Comparison of ENCODE assay signal across 8 mouse cellular contexts in the genomic region with DNA sequence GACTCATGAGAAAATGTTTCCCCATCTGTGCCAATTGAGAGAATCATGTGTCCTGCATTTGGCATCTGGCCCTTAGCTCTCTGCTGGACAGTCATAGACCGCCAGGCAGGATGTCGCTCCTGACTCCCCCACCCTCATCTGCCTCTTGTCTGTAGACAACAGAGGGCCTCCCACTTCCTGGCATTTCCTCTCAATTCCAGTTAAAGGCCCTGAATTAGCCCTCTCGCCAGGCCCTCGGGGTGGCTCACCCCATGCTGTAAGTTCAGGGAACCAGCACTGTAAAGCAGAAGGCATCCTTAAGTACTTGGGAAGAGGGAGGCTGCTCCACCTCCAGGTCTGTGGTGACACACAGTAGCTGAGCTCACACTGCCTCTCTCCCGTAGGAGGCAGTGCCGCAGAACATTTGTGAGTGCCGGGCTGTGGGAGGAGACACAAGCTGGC. TPM values are rescaled to one million over a fixed set of nuclear protein-coding genes. Genes with fewer than 3 reads are reported as not detected.
A peak's percentile ranks its signal among the peaks of the same experiment; 100 is the strongest.
DNase-seq lines count a peak whose midpoint lies in the region; ATAC-seq and TF ChIP-seq lines count a peak whose summit lies in the region.

No protein-coding gene starts in this region.

- no peak overlapping the region for H3K9ac ChIP-seq in CH12.LX (ENCODE audit: insufficient read depth, low read depth)

- no peak for DNase-seq in CH12.LX (ENCODE audit: extremely low read depth)
- DNase-seq in Patski (ENCODE audit: low read depth, low spot score): peak; percentile 96
- DNase-seq in fibroblast of lung, adult 2 months (ENCODE audit: low read depth): peak; percentile 58
- peak; percentile 51 for DNase-seq in left cerebral cortex, adult 11 months (ENCODE audit: low spot score)
- DNase-seq in lung, postnatal 25 days (ENCODE audit: low spot score): peak; percentile 81
- DNase-seq in urinary bladder, adult 2 months (ENCODE audit: low spot score): no peak
- no peak for DNase-seq in cerebellum, adult 11 months

- no peak overlapping the region for H3K4me3 ChIP-seq in CH12.LX (replicated peaks in 1 of 3; ENCODE audit: low read depth in 2 of 3, low read length in 2 of 3, poor library complexity in 1 of 3)

- H3K27me3 ChIP-seq in CH12.LX (replicated peaks) (peaks cover 6% of the 10 kb centered on the region), Patski (no peaks in the 10 kb centered on the region)

- TF ChIP-seq CTCF in CH12.LX (conservative IDR thresholded peaks at IDR 0.05 in 1 of 2, IDR thresholded peaks at IDR 0.05 in 1 of 2; ENCODE audit: low read depth in 2 of 2, low read length in 2 of 2) (peak in 1 of 2 experiments; percentile 44; a peak in 2 of 4 replicates), Patski (IDR thresholded peaks at IDR 0.05) (peak; percentile 71)

- no peaks in the 10 kb centered on the region for H3K79me2 ChIP-seq in CH12.LX (replicated peaks; ENCODE audit: control insufficient read depth, extremely low read depth, insufficient read depth, poor library complexity, severe bottlenecking)

- POLR2A ChIA-PET in Patski (lab: Charles Lee): interaction anchor here (0.9 to 2.7 kb wide), 2 partner anchors 9 to 54 kb away, joined by 3 to 15 read pairs; no protein-coding TSS in a partner anchor

- dilution Hi-C loops in CH12.LX (cut with MboI; ENCODE audit: extremely low pct_ligation_motif_present, extremely low pct_unique_long_range_greater_than_20kb, low sequenced_read_pairs): no loop called here

- TF ChIP-seq POLR2A in CH12.LX (IDR thresholded peaks at IDR 0.05; ENCODE audit: low read depth, low read length): no peak

- CTCF ChIA-PET in Patski (lab: Charles Lee): interaction anchor here (0.7 to 4.7 kb wide), 14 partner anchors 10 to 88 kb away, joined by 3 to 31 read pairs (median 5); no protein-coding TSS in a partner anchor

- no peaks in the 10 kb centered on the region for H3K36me3 ChIP-seq in CH12.LX (replicated peaks in 1 of 2; ENCODE audit: control insufficient read depth in 1 of 2, insufficient read depth in 1 of 2, low read length in 1 of 2)

- ATAC-seq in Patski: peak; percentile 98
- ATAC-seq in hematopoietic stem cell, adult 5-6 weeks (replicated peaks in 1 of 2; ENCODE audit: insufficient read depth in 1 of 2, low FRiP score in 2 of 2, low TSS enrichment in 1 of 2, low read depth in 1 of 2, poor library complexity in 2 of 2, severe bottlenecking in 2 of 2): peak; percentile 32 to 48; a peak in 1 of 4 replicates

- H3K9me3 ChIP-seq in CH12.LX (replicated peaks; ENCODE audit: low read length): no peaks in the 10 kb centered on the region

- no peak overlapping the region for H3K4me2 ChIP-seq in CH12.LX (ENCODE audit: insufficient read depth, low read depth, poor library complexity, severe bottlenecking)

- TF ChIP-seq EP300 in CH12.LX (IDR thresholded peaks at IDR 0.05; ENCODE audit: low read length): no peak

- no peak overlapping the region for H3K27ac ChIP-seq in CH12.LX (ENCODE audit: insufficient read depth, low read depth)

- in situ Hi-C loops in CH12.LX (cut with MboI; ENCODE audit: low pct_ligation_motif_present, low pct_unique_long_range_greater_than_20kb, low sequenced_read_pairs) (no loop called here), Patski (cut with MboI; ENCODE audit: low pct_unique_long_range_greater_than_20kb) (loop anchor here (5.0 kb wide), 1 partner anchor 62 kb away; no protein-coding TSS in a partner anchor)

- peaks cover 2 to 5% of the 10 kb centered on the region in 2 experiments; a peak in 3 of 4 replicates for H3K4me1 ChIP-seq in CH12.LX (ENCODE audit: control insufficient read depth in 1 of 2, insufficient read depth in 2 of 2)

- peak; percentile 39 for TF ChIP-seq RAD21 in CH12.LX (IDR thresholded peaks at IDR 0.05; ENCODE audit: low read depth, low read length)

TF ChIP-seq in CH12.LX, 34 proteins besides CTCF, POLR2A, EP300 and RAD21:
- TF ChIP-seq E2F4 (IDR thresholded peaks at IDR 0.05; ENCODE audit: insufficient replicate concordance, low read depth, low read length) (no peak), SMC3 (IDR thresholded peaks at IDR 0.05; ENCODE audit: low read depth, low read length) (peak; percentile 8; the same call in 1 of the 2 replicates)

RNA-seq across cellular contexts. Expression of a gene that starts 3.8 kb away (rescaled TPM):
- total RNA-seq in CH12.LX (2012; rRNA removed) (not detected in 2 replicates), CH12.LX (2014; rRNA removed) (not detected in 2 replicates)
- polyA plus RNA-seq in CH12.LX (2012; ENCODE audit: insufficient read length, low read depth) (0.11 TPM in 1 of 2 replicates, not detected in the other), Patski (2021) (0.27 TPM)
- total RNA-seq in hematopoietic stem cell, adult 5-6 weeks (2017): not detected in 2 replicates
- polyA plus RNA-seq in urinary bladder, adult 2 months (2012; rRNA removed): 0.14 and 0.22 TPM in 2 replicates

RNA-seq across cellular contexts. Expression of a gene that starts 6.9 kb away (rescaled TPM):
- total RNA-seq in CH12.LX (2012; rRNA removed) (126 and 143 TPM in 2 replicates), CH12.LX (2014; rRNA removed) (196 and 224 TPM in 2 replicates)
- polyA plus RNA-seq in CH12.LX (2012; ENCODE audit: insufficient read length, low read depth) (231 and 265 TPM in 2 replicates), Patski (2021) (143 TPM)
- 92.1 and 157 TPM in 2 replicates for total RNA-seq in hematopoietic stem cell, adult 5-6 weeks (2017)
- 47.9 and 50.6 TPM in 2 replicates for polyA plus RNA-seq in urinary bladder, adult 2 months (2012; rRNA removed)

Comparison
In these comparisons a context has a peak if more than half of its experiments do, and no peak if none do; other contexts are left out.
1. DNase-seq: peak in Patski (single experiment), fibroblast of lung, adult 2 months (single experiment), left cerebral cortex, adult 11 months (single experiment) and lung, postnatal 25 days (single experiment); none in CH12.LX (single experiment), urinary bladder, adult 2 months (single experiment) and cerebellum, adult 11 months (single experiment).